Mouse (Mus musculus): ENCODE data around the gene Isoc2a.

DNA sequence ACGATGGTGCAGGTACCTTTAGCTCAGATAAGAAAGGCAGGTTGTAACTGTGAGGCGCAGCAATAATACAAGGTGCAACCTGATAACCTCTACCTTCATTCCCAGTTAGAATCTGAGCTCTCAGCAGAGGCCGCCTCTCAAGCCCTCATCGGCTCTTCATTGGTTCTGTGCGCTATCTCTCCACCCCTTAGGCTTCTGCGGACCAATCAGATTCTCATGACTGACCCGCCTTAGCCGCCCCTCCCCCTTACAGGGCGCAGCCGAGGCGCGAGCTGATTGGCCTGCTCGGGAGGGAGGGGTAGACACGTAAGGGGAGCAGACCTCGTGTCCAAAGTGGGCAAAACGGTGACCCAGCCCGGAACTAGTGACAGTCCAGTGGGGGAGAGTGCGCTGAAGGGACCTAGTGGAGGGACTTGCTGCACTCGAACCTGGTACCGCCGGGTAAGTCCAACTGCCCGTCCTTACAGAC is at the start of gene Isoc2a:
- TF ChIP-seq CTCF (conservative IDR thresholded peaks at IDR 0.05; ENCODE audit: low read length) (no peak), NANOG (IDR thresholded peaks at IDR 0.05; ENCODE audit: borderline replicate concordance, low read length) (no peak)
